Mouse (Mus musculus): ENCODE data around the gene Gkn1.

DNA sequence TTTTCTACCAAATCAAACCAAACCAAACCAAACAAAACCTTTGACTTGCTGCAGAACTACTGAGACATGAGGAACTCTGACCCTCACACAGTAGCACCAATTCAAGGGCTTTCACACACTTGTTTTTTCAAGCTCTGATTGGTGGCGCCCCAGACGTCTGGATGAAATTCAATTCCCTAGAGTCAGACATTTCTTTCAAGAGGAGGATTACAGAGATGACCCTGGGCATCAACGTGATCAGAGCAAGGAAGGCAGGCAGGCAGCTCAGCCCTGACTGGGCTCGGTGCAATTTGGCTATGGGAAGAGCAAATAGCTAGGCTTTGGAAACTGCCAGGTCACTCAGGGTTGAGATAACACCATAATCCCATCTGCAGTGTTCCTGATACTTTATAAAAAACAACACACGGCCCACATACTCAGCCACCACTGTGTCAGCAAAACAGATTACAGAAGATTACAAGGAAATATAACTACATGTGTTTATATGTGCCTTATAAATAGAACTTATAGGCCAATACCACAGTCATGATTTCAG, 38.8 kb upstream of the Gkn1 start:
- no peak for TF ChIP-seq CTCF (IDR thresholded peaks at IDR 0.05; ENCODE audit: insufficient read depth, low read length)
- no peak for TF ChIP-seq POLR2A (IDR thresholded peaks at IDR 0.05; ENCODE audit: borderline replicate concordance, extremely low read depth, low read depth, low read length)

Measured in lung, adult 2 months (tissue).